Comparison of ENCODE assay signal across 11 mouse cellular contexts in the genomic region with DNA sequence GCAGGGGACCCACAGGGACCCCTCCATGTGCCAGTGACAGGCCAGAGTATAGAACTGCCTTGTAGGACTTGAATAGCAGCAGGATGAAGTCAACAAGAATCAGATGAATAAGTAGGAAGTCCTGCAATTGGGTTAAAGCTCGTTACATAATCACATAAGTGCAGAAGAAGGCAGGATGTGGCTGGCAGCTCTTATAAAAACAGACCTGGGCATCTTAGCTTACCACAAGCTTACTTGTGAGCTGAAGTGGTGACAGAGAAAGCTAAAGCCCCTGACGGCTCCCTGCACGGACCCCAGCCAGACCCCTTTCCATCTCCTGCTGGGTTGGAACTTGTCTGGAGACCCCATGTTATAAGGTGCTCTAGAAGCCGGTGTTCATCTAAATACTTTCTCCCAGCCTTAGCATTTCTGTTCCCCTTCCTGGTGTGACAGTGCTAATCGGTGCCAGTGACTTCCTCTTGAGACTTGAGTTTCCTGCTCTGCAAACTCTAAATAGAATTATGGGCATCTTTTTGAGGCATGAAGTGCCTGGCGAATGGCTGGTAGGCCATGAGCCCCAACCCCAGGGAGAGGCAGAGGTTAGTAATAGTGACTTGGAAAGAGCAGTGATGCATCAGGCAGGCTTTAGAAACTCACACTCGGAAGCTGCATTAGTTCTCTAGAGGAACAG. TPM values are rescaled to one million over a fixed set of nuclear protein-coding genes. Genes with fewer than 3 reads are reported as not detected.
DNase-seq lines count a peak whose midpoint lies in the region; ATAC-seq and TF ChIP-seq lines count a peak whose summit lies in the region.
"Had no signal": no experiment of that assay in that cellular context is flagged by ENCODE, and none has a peak within 500 bp of the region (broad histone marks: within the 10 kb centered on the region; RNA-seq: fewer than 3 reads in every experiment).

No protein-coding gene starts in this region.

- H3K27ac ChIP-seq in heart, embryonic 14.5 days (replicated peaks in 1 of 2; ENCODE audit: control insufficient read depth in 1 of 2, insufficient read depth in 1 of 2, low read depth in 2 of 2, low read length in 2 of 2): no peak overlapping the region; a peak in 1 of 4 replicates
- peak overlapping the region; percentile 99 for H3K27ac ChIP-seq in bone marrow macrophage, adult 2 months (ENCODE audit: insufficient read depth, low read depth, low read length)
- H3K27ac ChIP-seq in liver, embryonic 16.5 days (ENCODE audit: low read length): peak overlapping the region; percentile 62
- no peak overlapping the region for H3K27ac ChIP-seq in midbrain, embryonic 14.5 days (replicated peaks; ENCODE audit: low read depth, low read length)
- H3K27ac ChIP-seq: embryonic facial prominence, embryonic 13.5 days; hindbrain, embryonic 14.5 days had no signal

- ATAC-seq in heart, embryonic 14.5 days (ENCODE audit: insufficient number of reproducible peaks, insufficient read depth, low FRiP score, low read depth): no peak
- ATAC-seq in liver, embryonic 16.5 days (ENCODE audit: low read depth): no peak
- ATAC-seq in midbrain, embryonic 14.5 days (ENCODE audit: low FRiP score, low TSS enrichment): no peak

- no peaks in the 10 kb centered on the region for H3K9me3 ChIP-seq in heart, embryonic 14.5 days (ENCODE audit: control insufficient read depth, low read length)
- H3K9me3 ChIP-seq in liver, embryonic 16.5 days (replicated peaks; ENCODE audit: control insufficient read depth, low read length): no peaks in the 10 kb centered on the region
- no peaks in the 10 kb centered on the region for H3K9me3 ChIP-seq in midbrain, embryonic 14.5 days (ENCODE audit: control insufficient read depth, low read length)
- H3K9me3 ChIP-seq: embryonic facial prominence, embryonic 13.5 days had no signal

- no peak for DNase-seq in heart, postnatal 4 days
- peak; percentile 48 for DNase-seq in 3134 (ENCODE audit: extremely low read depth, insufficient read length, low spot score)
- no peak for DNase-seq in midbrain, embryonic 14.5 days
- no peak for DNase-seq in layer of hippocampus, postnatal 36 days
- DNase-seq in embryo, embryonic 11 days: no peak
- DNase-seq: gastrocnemius, postnatal 10 days had no signal

- TF ChIP-seq POLR2A in bone marrow macrophage, adult 2 months (IDR thresholded peaks at IDR 0.05; ENCODE audit: borderline replicate concordance, low read depth, low read length): no peak

- TF ChIP-seq CTCF in bone marrow macrophage, adult 2 months (IDR thresholded peaks at IDR 0.05; ENCODE audit: low read depth, low read length): no peak

- H3K4me3 ChIP-seq in heart, embryonic 14.5 days (ENCODE audit: control insufficient read depth in 1 of 2, insufficient read depth in 1 of 2, low read depth in 1 of 2, low read length in 2 of 2): no peak overlapping the region
- peak overlapping the region; percentile 18 for H3K4me3 ChIP-seq in bone marrow macrophage, adult 2 months (ENCODE audit: insufficient read depth, low read length)
- no peak overlapping the region for H3K4me3 ChIP-seq in liver, embryonic 16.5 days (ENCODE audit: low read depth, low read length)
- H3K4me3 ChIP-seq in midbrain, embryonic 14.5 days (replicated peaks; ENCODE audit: low read depth, low read length): no peak overlapping the region
- H3K4me3 ChIP-seq: embryonic facial prominence, embryonic 13.5 days had no signal

- peaks cover 26 to 90% of the 10 kb centered on the region in 2 experiments for H3K4me1 ChIP-seq in heart, embryonic 14.5 days (ENCODE audit: control insufficient read depth in 2 of 2, insufficient read depth in 2 of 2, low read length in 2 of 2)
- peaks cover 61% of the 10 kb centered on the region for H3K4me1 ChIP-seq in bone marrow macrophage, adult 2 months (ENCODE audit: control insufficient read depth, insufficient read depth, low read length)
- peaks cover 88% of the 10 kb centered on the region for H3K4me1 ChIP-seq in liver, embryonic 16.5 days (ENCODE audit: control insufficient read depth, low read depth, low read length)
- H3K4me1 ChIP-seq in midbrain, embryonic 14.5 days (ENCODE audit: control insufficient read depth, insufficient read depth, low read length): peaks cover 10% of the 10 kb centered on the region

- H3K36me3 ChIP-seq in heart, embryonic 14.5 days (ENCODE audit: control insufficient read depth, insufficient read depth, low read length): peaks cover 54% of the 10 kb centered on the region
- peaks cover 19% of the 10 kb centered on the region for H3K36me3 ChIP-seq in liver, embryonic 16.5 days (ENCODE audit: control insufficient read depth, insufficient read depth)
- H3K36me3 ChIP-seq in midbrain, embryonic 14.5 days (ENCODE audit: control insufficient read depth, insufficient read depth, low read length): no peaks in the 10 kb centered on the region
- H3K36me3 ChIP-seq: embryonic facial prominence, embryonic 13.5 days had no signal

- WGBS in heart, embryonic 14.5 days: 59% methylated on average over 7 of the region's 7 CpGs
- WGBS in liver, embryonic 16.5 days (ENCODE audit: insufficient replicate concordance): 35% methylated on average over 7 of the region's 7 CpGs
- WGBS in midbrain, embryonic 14.5 days: 94% methylated on average over 7 of the region's 7 CpGs

- H3K4me2 ChIP-seq in heart, embryonic 14.5 days (ENCODE audit: low read length): no peak overlapping the region
- H3K4me2 ChIP-seq in liver, embryonic 16.5 days (ENCODE audit: low read depth, low read length): peak overlapping the region; percentile 22
- no peak overlapping the region for H3K4me2 ChIP-seq in midbrain, embryonic 14.5 days (ENCODE audit: low read length)
- H3K4me2 ChIP-seq: embryonic facial prominence, embryonic 13.5 days; hindbrain, embryonic 14.5 days had no signal

- H3K9ac ChIP-seq in heart, embryonic 14.5 days (ENCODE audit: low read length): 0 out of 2 replicates have a peak overlapping the region, but pooled peaks have one; percentile 16
- no peak overlapping the region; the same call in 1 of the 2 replicates for H3K9ac ChIP-seq in liver, embryonic 16.5 days (ENCODE audit: low read depth, low read length)
- H3K9ac ChIP-seq in midbrain, embryonic 14.5 days (replicated peaks; ENCODE audit: low read length): no peak overlapping the region
- H3K9ac ChIP-seq: embryonic facial prominence, embryonic 13.5 days; hindbrain, embryonic 14.5 days had no signal

- no peaks in the 10 kb centered on the region for H3K27me3 ChIP-seq in heart, embryonic 14.5 days (ENCODE audit: control insufficient read depth, insufficient read depth, low read length)
- no peaks in the 10 kb centered on the region for H3K27me3 ChIP-seq in liver, embryonic 16.5 days (ENCODE audit: control insufficient read depth, insufficient read depth, low read depth, low read length)
- H3K27me3 ChIP-seq in midbrain, embryonic 14.5 days (ENCODE audit: control insufficient read depth, insufficient read depth, low read length): no peaks in the 10 kb centered on the region
- H3K27me3 ChIP-seq: embryonic facial prominence, embryonic 13.5 days had no signal

RNA-seq across cellular contexts. Expression of gene Cdc42ep3, which starts 6.8 kb away (rescaled TPM):
- polyA plus RNA-seq in heart, embryonic 14.5 days (2014; fragmentation: Nextera tagmentation; extraction: Ambion mirVana): 64.5 and 69.4 TPM in 2 replicates
- 10 to 100 TPM; 46.1 to 47.5 TPM for total RNA-seq in heart, postnatal 4 days (2021)
- polyA plus RNA-seq in bone marrow macrophage, adult 2 months (2012; ENCODE audit: insufficient read depth, insufficient read length, missing spikeins): 28.2 and 36.1 TPM in 2 replicates
- 55.8 and 61.0 TPM in 2 replicates for polyA plus RNA-seq in liver, embryonic 16.5 days (2015; fragmentation: Nextera tagmentation; extraction: Ambion mirVana)
- 42.4 and 46.5 TPM in 2 replicates for polyA plus RNA-seq in midbrain, embryonic 14.5 days (2014; fragmentation: Nextera tagmentation; extraction: Ambion mirVana)
- total RNA-seq in layer of hippocampus, postnatal 36 days (2021): 1 to 10 TPM; 3.4 to 5.1 TPM

Comparison
In these comparisons a context has a peak if more than half of its experiments do, and no peak if none do; other contexts are left out.
1. H3K27ac ChIP-seq: peak in bone marrow macrophage, adult 2 months (single experiment) and liver, embryonic 16.5 days (single experiment); none in heart, embryonic 14.5 days (0 of 2) and midbrain, embryonic 14.5 days (single experiment).